26 mouse cellular contexts compared by ENCODE assay signal in the genomic region with DNA sequence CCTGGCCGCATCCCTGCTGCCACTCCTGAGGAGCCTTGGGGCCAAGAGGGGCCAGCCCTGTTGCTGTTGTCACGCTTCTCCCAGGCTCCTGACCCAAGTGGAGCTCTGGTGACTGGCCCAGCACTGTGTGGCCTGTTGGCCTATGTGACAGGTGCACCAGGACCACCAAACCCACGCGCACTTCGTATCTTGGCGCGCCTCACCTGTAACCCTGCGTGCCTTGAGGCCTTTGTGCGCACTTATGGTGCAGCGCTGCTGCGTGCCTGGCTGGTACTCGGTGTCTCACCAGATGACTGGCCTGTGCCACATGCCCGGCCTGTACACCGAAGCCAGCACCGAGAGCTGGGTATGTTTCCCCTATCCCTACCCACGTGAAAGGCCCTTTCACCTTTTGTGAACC. TPM values are rescaled to one million over a fixed set of nuclear protein-coding genes. Genes with fewer than 3 reads are reported as not detected.
DNase-seq lines count a peak whose midpoint lies in the region; ATAC-seq and TF ChIP-seq lines count a peak whose summit lies in the region.
"Had no signal": no experiment of that assay in that cellular context is flagged by ENCODE, and none has a peak within 500 bp of the region (broad histone marks: within the 10 kb centered on the region; RNA-seq: fewer than 3 reads in every experiment).

No protein-coding gene starts in this region.

- ATAC-seq in cerebellum, adult (ENCODE audit: insufficient number of reproducible peaks, low FRiP score, low TSS enrichment), result no peak
- ATAC-seq in midbrain, postnatal 0 days (ENCODE audit: low FRiP score), result no peak
- ATAC-seq: activated CD4-positive, CD25-positive, alpha-beta regulatory T cell, adult 4 months; CD4-positive, CD25-positive, alpha-beta regulatory T cell, adult 4 months; forebrain, embryonic 13.5 days; forebrain, embryonic 15.5 days; forebrain, postnatal 0 days; Patski had no signal

- peaks cover 58% of the 10 kb centered on the region for H3K36me3 ChIP-seq in heart, embryonic 10.5 days
- peaks cover 53% of the 10 kb centered on the region for H3K36me3 ChIP-seq in midbrain, embryonic 10.5 days
- H3K36me3 ChIP-seq in midbrain, postnatal 0 days (ENCODE audit: insufficient read depth, low read length), result peaks cover 36% of the 10 kb centered on the region

- no peak for TF ChIP-seq CTCF in midbrain, postnatal 0 days (IDR thresholded peaks at IDR 0.05)

- no peaks in the 10 kb centered on the region for H3K27me3 ChIP-seq in heart, embryonic 10.5 days (ENCODE audit: insufficient read depth, poor library complexity, severe bottlenecking)
- peaks cover 21% of the 10 kb centered on the region for H3K27me3 ChIP-seq in midbrain, embryonic 10.5 days (ENCODE audit: low read depth, poor library complexity, severe bottlenecking)
- H3K27me3 ChIP-seq in midbrain, postnatal 0 days (ENCODE audit: insufficient read depth, low read length), result no peaks in the 10 kb centered on the region
- H3K27me3 ChIP-seq: CH12.LX; forebrain, embryonic 13.5 days; forebrain, embryonic 15.5 days; Patski had no signal

- no peak overlapping the region for H3K9ac ChIP-seq in midbrain, postnatal 0 days (replicated peaks; ENCODE audit: low read length, poor library complexity, severe bottlenecking)
- H3K9ac ChIP-seq: forebrain, embryonic 15.5 days; forebrain, postnatal 0 days had no signal

- H3K27ac ChIP-seq in heart, embryonic 10.5 days, result no peak overlapping the region
- 0 out of 2 replicates have a peak overlapping the region, but pooled peaks have one; percentile 13 for H3K27ac ChIP-seq in midbrain, embryonic 10.5 days (replicated peaks)
- no peak overlapping the region for H3K27ac ChIP-seq in midbrain, postnatal 0 days (ENCODE audit: low read depth, low read length)
- H3K27ac ChIP-seq: forebrain, embryonic 13.5 days; forebrain, embryonic 15.5 days had no signal

- H3K9me3 ChIP-seq in heart, embryonic 10.5 days, result no peaks in the 10 kb centered on the region
- no peaks in the 10 kb centered on the region for H3K9me3 ChIP-seq in midbrain, embryonic 10.5 days (replicated peaks)
- no peaks in the 10 kb centered on the region for H3K9me3 ChIP-seq in midbrain, postnatal 0 days (ENCODE audit: low read length)
- H3K9me3 ChIP-seq: forebrain, embryonic 13.5 days; forebrain, embryonic 15.5 days; G1E had no signal

- H3K4me2 ChIP-seq in midbrain, postnatal 0 days (ENCODE audit: low read depth, low read length, poor library complexity, severe bottlenecking), result no peak overlapping the region
- H3K4me2 ChIP-seq: forebrain, embryonic 13.5 days; forebrain, embryonic 15.5 days had no signal

- no peak overlapping the region for H3K4me3 ChIP-seq in heart, embryonic 10.5 days
- H3K4me3 ChIP-seq in midbrain, embryonic 10.5 days, result no peak overlapping the region
- no peak overlapping the region for H3K4me3 ChIP-seq in midbrain, postnatal 0 days (ENCODE audit: low read depth, low read length)
- H3K4me3 ChIP-seq: forebrain, embryonic 13.5 days; forebrain, embryonic 15.5 days had no signal

- WGBS in heart, embryonic 10.5 days, result 94% methylated on average over 16 of the region's 16 CpGs
- WGBS in midbrain, embryonic 10.5 days, result 96% methylated on average over 16 of the region's 16 CpGs
- whole genome bisulfite sequencing in midbrain, postnatal 0 days, result 96% methylated on average over 16 of the region's 16 CpGs

- peak; percentile 41 for DNase-seq in cerebellum, adult 11-12 months
- DNase-seq in cerebellum, postnatal 36 days, result no peak
- DNase-seq in cerebellum, adult 9-11 months, result peak; percentile 37
- peak; percentile 90 for DNase-seq in heart, adult 11 months
- DNase-seq in heart, embryonic 10.5 days (ENCODE audit: low spot score), result no peak
- no peak for DNase-seq in midbrain, embryonic 10.5 days (ENCODE audit: low spot score)
- no peak for DNase-seq in midbrain, postnatal 0 days (ENCODE audit: low spot score)
- DNase-seq: adrenal gland, adult 8-10 months; adrenal gland, postnatal 14 days; adrenal gland, postnatal 36 days; B cell, adult 2 months; cerebellum, adult 11 months; cerebellum, adult 8-10 months; cerebellum, postnatal 14 days; forebrain, postnatal 0 days had no signal

- H3K4me1 ChIP-seq in heart, embryonic 10.5 days, result peaks cover 43% of the 10 kb centered on the region
- peaks cover 71% of the 10 kb centered on the region for H3K4me1 ChIP-seq in midbrain, embryonic 10.5 days
- H3K4me1 ChIP-seq in midbrain, postnatal 0 days (ENCODE audit: insufficient read depth, low read length), result no peaks in the 10 kb centered on the region; the same call in 1 of the 2 replicates

RNA-seq across cellular contexts. Expression of gene Tgfb1i1, which starts 4.3 kb away (rescaled TPM):
- polyA plus RNA-seq in heart, embryonic 10.5 days (2016; fragmentation: Nextera tagmentation; extraction: Ambion mirVana), result 144 and 202 TPM in 2 replicates
- polyA plus RNA-seq in midbrain, embryonic 10.5 days (2016; fragmentation: Nextera tagmentation; extraction: Ambion mirVana), result 40.9 and 45.3 TPM in 2 replicates
- total RNA-seq in midbrain, postnatal 0 days (2014; rRNA removed), result 14.4 and 20.2 TPM in 2 replicates
- 18.2 and 23.0 TPM in 2 replicates for polyA plus RNA-seq in midbrain, postnatal 0 days (2015; fragmentation: Nextera tagmentation; extraction: Ambion mirVana)
- total RNA-seq: CH12.LX had no signal

RNA-seq across cellular contexts. Expression of gene 9130023H24Rik, which starts 4.5 kb away (rescaled TPM):
- polyA plus RNA-seq in heart, embryonic 10.5 days (2016; fragmentation: Nextera tagmentation; extraction: Ambion mirVana), result 7.1 and 7.2 TPM in 2 replicates
- 10.3 and 11.7 TPM in 2 replicates for polyA plus RNA-seq in midbrain, embryonic 10.5 days (2016; fragmentation: Nextera tagmentation; extraction: Ambion mirVana)
- 3.6 and 6.3 TPM in 2 replicates for total RNA-seq in midbrain, postnatal 0 days (2014; rRNA removed)
- polyA plus RNA-seq in midbrain, postnatal 0 days (2015; fragmentation: Nextera tagmentation; extraction: Ambion mirVana), result 4.2 and 4.4 TPM in 2 replicates

RNA-seq across cellular contexts. Expression of gene Armc5, which starts 5.2 kb away (rescaled TPM):
- 16.6 and 17.5 TPM in 2 replicates for polyA plus RNA-seq in heart, embryonic 10.5 days (2016; fragmentation: Nextera tagmentation; extraction: Ambion mirVana)
- 15.4 and 16.7 TPM in 2 replicates for polyA plus RNA-seq in midbrain, embryonic 10.5 days (2016; fragmentation: Nextera tagmentation; extraction: Ambion mirVana)
- 15.0 and 19.9 TPM in 2 replicates for total RNA-seq in midbrain, postnatal 0 days (2014; rRNA removed)
- 15.2 and 15.9 TPM in 2 replicates for polyA plus RNA-seq in midbrain, postnatal 0 days (2015; fragmentation: Nextera tagmentation; extraction: Ambion mirVana)

RNA-seq across cellular contexts. Expression of gene Slc5a2, which starts 23.1 kb away (rescaled TPM):
- 0.37 and 0.48 TPM in 2 replicates for polyA plus RNA-seq in heart, embryonic 10.5 days (2016; fragmentation: Nextera tagmentation; extraction: Ambion mirVana)
- 0.28 and 0.50 TPM in 2 replicates for polyA plus RNA-seq in midbrain, embryonic 10.5 days (2016; fragmentation: Nextera tagmentation; extraction: Ambion mirVana)
- not detected in 2 replicates for total RNA-seq in midbrain, postnatal 0 days (2014; rRNA removed)
- polyA plus RNA-seq in midbrain, postnatal 0 days (2015; fragmentation: Nextera tagmentation; extraction: Ambion mirVana), result 0.36 TPM in 1 of 2 replicates, not detected in the other
- total RNA-seq: adrenal gland, adult 8-10 months; adrenal gland, postnatal 14 days; adrenal gland, postnatal 36 days; forebrain, postnatal 0 days had no signal
- polyA plus RNA-seq: activated CD4-positive, CD25-positive, alpha-beta regulatory T cell, adult 4 months; cortical plate, adult 2 months; embryonic facial prominence, embryonic 14.5 days; forebrain, embryonic 13.5 days; forebrain, embryonic 15.5 days had no signal

RNA-seq across cellular contexts. Expression of gene Cox6a2, which starts 36.1 kb away (rescaled TPM):
- polyA plus RNA-seq in heart, embryonic 10.5 days (2016; fragmentation: Nextera tagmentation; extraction: Ambion mirVana), result 258 and 459 TPM in 2 replicates
- polyA plus RNA-seq in midbrain, embryonic 10.5 days (2016; fragmentation: Nextera tagmentation; extraction: Ambion mirVana), result not detected in 2 replicates
- total RNA-seq in midbrain, postnatal 0 days (2014; rRNA removed), result not detected in 2 replicates
- 3.3 and 3.8 TPM in 2 replicates for polyA plus RNA-seq in midbrain, postnatal 0 days (2015; fragmentation: Nextera tagmentation; extraction: Ambion mirVana)
- total RNA-seq: adrenal gland, postnatal 14 days had no signal
- polyA plus RNA-seq: activated CD4-positive, CD25-positive, alpha-beta regulatory T cell, adult 4 months; forebrain, embryonic 11.5 days; forebrain, embryonic 13.5 days; forebrain, embryonic 15.5 days had no signal

Comparison
In these comparisons a context has a peak if more than half of its experiments do, and no peak if none do; other contexts are left out.
1. DNase-seq: peak in cerebellum, adult 11-12 months (single experiment), cerebellum, adult 9-11 months (single experiment) and heart, adult 11 months (single experiment); none in cerebellum, postnatal 36 days (0 of 2), heart, embryonic 10.5 days (single experiment), midbrain, embryonic 10.5 days (single experiment) and midbrain, postnatal 0 days (single experiment).